Mouse (Mus musculus): ENCODE results near the gene Esyt3. TPM values are rescaled to one million over a fixed set of nuclear protein-coding genes. Genes with fewer than 3 reads are reported as not detected.

Esyt3 gene
- polyA plus RNA-seq (2015; fragmentation: Nextera tagmentation; extraction: Ambion mirVana), result 0.40 and 0.52 TPM in 2 replicates

GRCm38 (mm10) chr9:99357921-99358692, at the start of gene Esyt3:
Gene Esyt3, minus strand, starts transcription at chr9:99358557.

Other genes with a start within 250 kb of the Esyt3 start
- gene Pik3cb, start 217.9 kb downstream of the Esyt3 start, polyA plus RNA-seq (2015; fragmentation: Nextera tagmentation; extraction: Ambion mirVana), result 2.6 and 2.7 TPM in 2 replicates
- not detected in 2 replicates for gene Faiml, start 121.3 kb downstream of the Esyt3 start, polyA plus RNA-seq (2015; fragmentation: Nextera tagmentation; extraction: Ambion mirVana)
- 33.3 and 36.5 TPM in 2 replicates for gene Cep70, start 115.2 kb downstream of the Esyt3 start, polyA plus RNA-seq (2015; fragmentation: Nextera tagmentation; extraction: Ambion mirVana)
- gene Mras, start 78.8 kb upstream of the Esyt3 start, polyA plus RNA-seq (2015; fragmentation: Nextera tagmentation; extraction: Ambion mirVana), result 6.1 and 6.9 TPM in 2 replicates
- 0.16 and 0.19 TPM in 2 replicates for gene Nme9, start 92.9 kb upstream of the Esyt3 start, polyA plus RNA-seq (2015; fragmentation: Nextera tagmentation; extraction: Ambion mirVana)
- 12.2 and 13.6 TPM in 2 replicates for gene Armc8, start 210.3 kb upstream of the Esyt3 start, polyA plus RNA-seq (2015; fragmentation: Nextera tagmentation; extraction: Ambion mirVana)
- gene Dbr1, start 217.2 kb upstream of the Esyt3 start, polyA plus RNA-seq (2015; fragmentation: Nextera tagmentation; extraction: Ambion mirVana), result 24.0 and 26.0 TPM in 2 replicates

Data from spleen, postnatal 0 days (tissue).